Mouse (Mus musculus) left cerebral cortex, postnatal 25 days (tissue): Measurements from ENCODE around the gene Arhgap27. TPM values are rescaled to one million over a fixed set of nuclear protein-coding genes. Genes with fewer than 3 reads are reported as not detected.

Source experiments
- total RNA-seq, 2 experiments: library from RNA; stranded (reverse); gene quantifications; 2 replicates each; pipeline ENCODE4 v1.2.3; 2021

The Arhgap27 gene
- total RNA-seq, 2 experiments from 2014 or later, result 7.9 to 12.4 TPM

Other genes starting within 250 kb of the Arhgap27 start
- 10 to 100 TPM; 46.5 to 50.8 TPM for gene Hexim1, start 247.5 kb downstream of the Arhgap27 start, total RNA-seq
- 10 to 100 TPM; 11.7 to 13.6 TPM for gene Hexim2, start 231.3 kb downstream of the Arhgap27 start, total RNA-seq
- gene Fmnl1, start 192.6 kb downstream of the Arhgap27 start, total RNA-seq, result 100 to 1,000 TPM; 146 to 197 TPM
- gene 1700023F06Rik, start 155.1 kb downstream of the Arhgap27 start, total RNA-seq, result 1 to 10 TPM; 1.5 to 2.4 TPM
- 1 to 10 TPM; 1.3 to 1.4 TPM for gene Spata32, start 145.3 kb downstream of the Arhgap27 start, total RNA-seq
- 1 to 10 TPM; 4.1 to 4.3 TPM for gene Map3k14, start 96.2 kb downstream of the Arhgap27 start, total RNA-seq
- 10 to 100 TPM; 16.5 to 17.4 TPM for gene Plekhm1, start 49.0 kb upstream of the Arhgap27 start, total RNA-seq
- not detected for gene Lrrc37a, start 140.9 kb upstream of the Arhgap27 start, total RNA-seq